Mouse (Mus musculus) spleen, postnatal 0 days (tissue): ENCODE results near the gene Trim16. TPM values are rescaled to one million over a fixed set of nuclear protein-coding genes. Genes with fewer than 3 reads are reported as not detected.

Source experiments
- polyA plus RNA-seq: library from polyadenylated mRNA; unstranded; fragments of >200 nt; fragmentation: Nextera tagmentation; extraction: Ambion mirVana; gene quantifications from 2 replicates; pipeline ENCODE4 v1.2.1, GENCODE M21; 2015

The Trim16 gene
- 2.7 and 3.0 TPM in 2 replicates for polyA plus RNA-seq

GRCm38 (mm10) chr11:62820059-62820541, at the start of gene Trim16:
Gene Trim16 (plus strand): TSS chr11:62820231.

GRCm38 (mm10) chr11:62788935-62789616, 31.0 kb upstream of the Trim16 start, which contains the start of gene Zfp286:
Gene Zfp286 (minus strand): TSS chr11:62789462.

GRCm38 (mm10) chr11:62846961-62847654, 27.1 kb downstream of the Trim16 start, which contains the start of gene Fbxw10:
Gene Fbxw10 (plus strand): TSS chr11:62847069.

GRCm38 (mm10) chr11:62879220-62880048, 59.4 kb downstream of the Trim16 start, which contains the start of gene Tvp23b:
Gene Tvp23b (plus strand): TSS chr11:62879455.

Other genes with a start within 250 kb of the Trim16 start
- 12.1 and 13.7 TPM in 2 replicates for gene Trpv2, start 245.7 kb upstream of the Trim16 start, polyA plus RNA-seq
- 4.4 and 5.0 TPM in 2 replicates for gene Lrrc75a, start 171.7 kb upstream of the Trim16 start, polyA plus RNA-seq
- 17.5 and 24.3 TPM in 2 replicates for gene Mmgt2, start 171.6 kb upstream of the Trim16 start, polyA plus RNA-seq
- 1.5 and 1.7 TPM in 2 replicates for gene Zfp287, start 88.3 kb upstream of the Trim16 start, polyA plus RNA-seq
- gene Gm10428, start 67.1 kb upstream of the Trim16 start, polyA plus RNA-seq: not detected in 2 replicates
- gene Zfp286, start 30.8 kb upstream of the Trim16 start, polyA plus RNA-seq: 1.7 and 3.2 TPM in 2 replicates
- 0.29 and 0.41 TPM in 2 replicates for gene Fbxw10, start 26.8 kb downstream of the Trim16 start, polyA plus RNA-seq
- 30.9 and 37.4 TPM in 2 replicates for gene Tvp23b, start 59.2 kb downstream of the Trim16 start, polyA plus RNA-seq
- not detected in 2 replicates for gene Cdrt4, start 131.0 kb downstream of the Trim16 start, polyA plus RNA-seq
- 0.07 TPM in 1 of 2 replicates, not detected in the other for gene Tekt3, start 241.4 kb downstream of the Trim16 start, polyA plus RNA-seq